Mouse (Mus musculus): ENCODE measurements around the gene Cdc37l1. TPM values are rescaled to one million over a fixed set of nuclear protein-coding genes. Genes with fewer than 3 reads are reported as not detected.
"Not testable (repeated sequence)": the region's sequence is repeated elsewhere in the genome, so short reads cannot be mapped to it uniquely, and the experiment has no call there.

Gene Cdc37l1
- total and polyA plus RNA-seq, 2 experiments from 2014 or later, result 50.3 to 98.7 TPM

- peak overlapping the region; percentile 99 for H3K27ac ChIP-seq (ENCODE audit: low read depth)
Measured at GRCm38 (mm10) chr19:28991391-28991790, 1.2 kb downstream of the Cdc37l1 start.

GRCm38 (mm10) chr19:28994870-28995269, 4.7 kb downstream of the Cdc37l1 start:
- TF ChIP-seq EP300 (IDR thresholded peaks at IDR 0.05; ENCODE audit: low read depth) (no peak), CTCF (IDR thresholded peaks at IDR 0.05; ENCODE audit: low read depth) (no peak)
- H3K9me3 ChIP-seq (replicated peaks; ENCODE audit: control insufficient read depth, low read length), result no peaks in the 10 kb centered on the region
- peaks cover 15% of the 10 kb centered on the region for H3K4me1 ChIP-seq (ENCODE audit: control insufficient read depth, insufficient read depth)
- H3K4me2 ChIP-seq (ENCODE audit: low read depth, low read length), result no peak overlapping the region
- ATAC-seq (ENCODE audit: insufficient read depth, low read depth) (0 out of 2 replicates have a peak, but pooled peaks have one; percentile 6), DNase-seq (ENCODE audit: low spot score) (peak; percentile 73)
- no peaks in the 10 kb centered on the region for H3K27me3 ChIP-seq (ENCODE audit: control insufficient read depth, insufficient read depth, low read length)
- WGBS, result 42% methylated on average over 7 of the region's 7 CpGs
- H3K36me3 ChIP-seq (replicated peaks; ENCODE audit: control insufficient read depth, insufficient read depth, low read length), result peaks cover 43% of the 10 kb centered on the region
- peak overlapping the region; percentile 64 for H3K27ac ChIP-seq (ENCODE audit: low read depth)
- H3K9ac ChIP-seq (replicated peaks; ENCODE audit: low read depth, low read length), result no peak overlapping the region
- H3K4me3 ChIP-seq (ENCODE audit: low read depth, low read length), result no peak overlapping the region

More at GRCm38 (mm10) chr19:28991391-28991790, 1.2 kb downstream of the Cdc37l1 start:
- TF ChIP-seq EP300 (IDR thresholded peaks at IDR 0.05; ENCODE audit: low read depth) (no peak), CTCF (IDR thresholded peaks at IDR 0.05; ENCODE audit: low read depth) (no peak)
- 56% methylated on average over 5 of the region's 5 CpGs for WGBS
- peaks cover 20% of the 10 kb centered on the region for H3K4me1 ChIP-seq (ENCODE audit: control insufficient read depth, insufficient read depth)
- peak overlapping the region; percentile 62 for H3K4me2 ChIP-seq (ENCODE audit: low read depth, low read length)
- H3K9me3 ChIP-seq (replicated peaks; ENCODE audit: control insufficient read depth, low read length), result no peaks in the 10 kb centered on the region
- peak overlapping the region; percentile 94 for H3K9ac ChIP-seq (replicated peaks; ENCODE audit: low read depth, low read length)
- H3K36me3 ChIP-seq (replicated peaks; ENCODE audit: control insufficient read depth, insufficient read depth, low read length), result peaks cover 23% of the 10 kb centered on the region
- H3K27me3 ChIP-seq (ENCODE audit: control insufficient read depth, insufficient read depth, low read length), result no peaks in the 10 kb centered on the region
- DNase-seq (ENCODE audit: low spot score), result no peak
- no peak for ATAC-seq (ENCODE audit: insufficient read depth, low read depth)
- H3K4me3 ChIP-seq (ENCODE audit: low read depth, low read length), result peak overlapping the region; percentile 86

- Histone ChIP-seq H3K4me3 (ENCODE audit: low read depth, low read length) (no peak overlapping the region), H3K27me3 (ENCODE audit: control insufficient read depth, insufficient read depth, low read length) (no peaks in the 10 kb centered on the region), H3K4me2 (ENCODE audit: low read depth, low read length) (no peak overlapping the region), H3K36me3 (replicated peaks; ENCODE audit: control insufficient read depth, insufficient read depth, low read length) (peaks cover 48% of the 10 kb centered on the region), H3K4me1 (ENCODE audit: control insufficient read depth, insufficient read depth) (peaks cover 15% of the 10 kb centered on the region), H3K9ac (replicated peaks; ENCODE audit: low read depth, low read length) (no peak overlapping the region), H3K27ac (ENCODE audit: low read depth) (peak overlapping the region; percentile 64), H3K9me3 (replicated peaks; ENCODE audit: control insufficient read depth, low read length) (no peaks in the 10 kb centered on the region)
- DNase-seq (ENCODE audit: low spot score) (no peak), ATAC-seq (ENCODE audit: insufficient read depth, low read depth) (no peak)
- 83% methylated on average over 5 of the region's 5 CpGs for WGBS
- TF ChIP-seq EP300 (IDR thresholded peaks at IDR 0.05; ENCODE audit: low read depth) (no peak), CTCF (IDR thresholded peaks at IDR 0.05; ENCODE audit: low read depth) (no peak)
Measured at GRCm38 (mm10) chr19:28995366-28995765, 5.2 kb downstream of the Cdc37l1 start.

- Histone ChIP-seq H3K4me2 (ENCODE audit: low read depth, low read length) (no peak overlapping the region), H3K27ac (ENCODE audit: low read depth) (no peak overlapping the region), H3K4me1 (ENCODE audit: control insufficient read depth, insufficient read depth) (peaks cover 15% of the 10 kb centered on the region; the same call in 1 of the 2 replicates), H3K27me3 (ENCODE audit: control insufficient read depth, insufficient read depth, low read length) (no peaks in the 10 kb centered on the region), H3K36me3 (replicated peaks; ENCODE audit: control insufficient read depth, insufficient read depth, low read length) (peaks cover 72% of the 10 kb centered on the region), H3K9ac (replicated peaks; ENCODE audit: low read depth, low read length) (no peak overlapping the region), H3K9me3 (replicated peaks; ENCODE audit: control insufficient read depth, low read length) (no peaks in the 10 kb centered on the region), H3K4me3 (ENCODE audit: low read depth, low read length) (no peak overlapping the region)
- DNase-seq (ENCODE audit: low spot score), result no peak
- no peak for TF ChIP-seq CTCF (IDR thresholded peaks at IDR 0.05; ENCODE audit: low read depth)
- no peak for TF ChIP-seq EP300 (IDR thresholded peaks at IDR 0.05; ENCODE audit: low read depth)
- 67% methylated on average over 4 of the region's 4 CpGs for WGBS
- ATAC-seq (ENCODE audit: insufficient read depth, low read depth), result no peak
Measured at GRCm38 (mm10) chr19:28997976-28998630, 8.0 kb downstream of the Cdc37l1 start.

GRCm38 (mm10) chr19:29000321-29000720, 10.2 kb downstream of the Cdc37l1 start:
- H3K27ac ChIP-seq (ENCODE audit: low read depth); DNase-seq (ENCODE audit: low spot score); H3K9me3 ChIP-seq (replicated peaks; ENCODE audit: control insufficient read depth, low read length); H3K4me1 ChIP-seq (ENCODE audit: control insufficient read depth, insufficient read depth); H3K9ac ChIP-seq (replicated peaks; ENCODE audit: low read depth, low read length); H3K4me3 ChIP-seq (ENCODE audit: low read depth, low read length); ATAC-seq (ENCODE audit: insufficient read depth, low read depth); H3K4me2 ChIP-seq (ENCODE audit: low read depth, low read length); H3K27me3 ChIP-seq (ENCODE audit: control insufficient read depth, insufficient read depth, low read length): not testable (repeated sequence)
- WGBS, result 97% methylated on average over 16 of the region's 16 CpGs
- peaks cover 65% of the 10 kb centered on the region for H3K36me3 ChIP-seq (replicated peaks; ENCODE audit: control insufficient read depth, insufficient read depth, low read length)

Data from heart, postnatal 0 days (tissue).